Mouse (Mus musculus) lung, adult 2 months (tissue): ENCODE results near the gene Slc25a13.

Experiments used
- CTCF ChIP-seq: fragments of 200-500 bp; IDR thresholded peaks from 2 replicates; pipeline ENCODE4 v1.5.1; 2011; ENCODE audit warnings: mild to moderate bottlenecking, low read length, control low read depth; ENCODE audit not compliant: insufficient read depth
- POLR2A ChIP-seq: fragments of 200-500 bp; IDR thresholded peaks from 2 replicates; pipeline ENCODE4 v1.6.1; 2011; ENCODE audit warnings: low read depth, mild to moderate bottlenecking, control low read depth, low read length, borderline replicate concordance; ENCODE audit errors: extremely low read depth

GRCm38 (mm10) chr6:6132047-6132446 lies 84.9 kb downstream of the Slc25a13 start:
- TF ChIP-seq CTCF (no peak), POLR2A (no peak)
